Mouse (Mus musculus): Measurements from ENCODE around the gene Alk. TPM values are rescaled to one million over a fixed set of nuclear protein-coding genes. Genes with fewer than 3 reads are reported as not detected.

Alk gene
- polyA plus RNA-seq, 1 experiment, result not detected

DNA sequence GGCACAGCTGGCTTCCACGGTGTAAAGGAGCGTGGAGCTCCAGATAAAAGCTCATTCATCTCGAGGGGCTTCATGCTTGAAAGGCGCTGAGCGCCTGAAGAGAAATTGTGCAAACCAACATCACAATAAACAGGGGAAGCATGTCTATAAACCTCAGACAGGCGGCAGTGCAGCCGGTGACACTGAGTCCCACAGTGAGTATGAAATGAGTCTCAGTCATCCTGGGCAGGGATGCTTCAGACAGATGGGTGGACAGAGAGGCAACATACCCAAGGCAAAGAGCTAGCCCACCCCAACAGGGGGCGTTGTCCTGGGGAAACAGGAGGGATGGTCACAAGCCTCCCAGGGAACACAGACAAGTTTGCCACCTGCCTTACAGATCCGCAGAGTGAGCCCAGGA is 460.0 kb downstream of the Alk start:
- no peaks in the 10 kb centered on the region for H3K4me1 ChIP-seq (ENCODE audit: control insufficient read depth, insufficient read depth, low read length)
- H3K27me3 ChIP-seq (ENCODE audit: control insufficient read depth, insufficient read depth, low read length, poor library complexity, severe bottlenecking), result no peaks in the 10 kb centered on the region; the same call in 1 of the 2 replicates
- no peak for TF ChIP-seq POLR2A (IDR thresholded peaks at IDR 0.05; ENCODE audit: insufficient read depth, low read length)
- no peaks in the 10 kb centered on the region for H3K9me3 ChIP-seq (replicated peaks; ENCODE audit: control insufficient read depth, insufficient read depth, low read length, poor library complexity, severe bottlenecking)
- no peak overlapping the region for H3K9ac ChIP-seq (ENCODE audit: low read depth, poor library complexity, severe bottlenecking)
- no peak overlapping the region for H3K4me3 ChIP-seq (ENCODE audit: low read depth, low read length)
- H3K27ac ChIP-seq (ENCODE audit: insufficient read depth, low read length), result no peak overlapping the region
- no peaks in the 10 kb centered on the region for H3K36me3 ChIP-seq (ENCODE audit: control insufficient read depth, insufficient read depth, low read length, poor library complexity, severe bottlenecking)

DNA sequence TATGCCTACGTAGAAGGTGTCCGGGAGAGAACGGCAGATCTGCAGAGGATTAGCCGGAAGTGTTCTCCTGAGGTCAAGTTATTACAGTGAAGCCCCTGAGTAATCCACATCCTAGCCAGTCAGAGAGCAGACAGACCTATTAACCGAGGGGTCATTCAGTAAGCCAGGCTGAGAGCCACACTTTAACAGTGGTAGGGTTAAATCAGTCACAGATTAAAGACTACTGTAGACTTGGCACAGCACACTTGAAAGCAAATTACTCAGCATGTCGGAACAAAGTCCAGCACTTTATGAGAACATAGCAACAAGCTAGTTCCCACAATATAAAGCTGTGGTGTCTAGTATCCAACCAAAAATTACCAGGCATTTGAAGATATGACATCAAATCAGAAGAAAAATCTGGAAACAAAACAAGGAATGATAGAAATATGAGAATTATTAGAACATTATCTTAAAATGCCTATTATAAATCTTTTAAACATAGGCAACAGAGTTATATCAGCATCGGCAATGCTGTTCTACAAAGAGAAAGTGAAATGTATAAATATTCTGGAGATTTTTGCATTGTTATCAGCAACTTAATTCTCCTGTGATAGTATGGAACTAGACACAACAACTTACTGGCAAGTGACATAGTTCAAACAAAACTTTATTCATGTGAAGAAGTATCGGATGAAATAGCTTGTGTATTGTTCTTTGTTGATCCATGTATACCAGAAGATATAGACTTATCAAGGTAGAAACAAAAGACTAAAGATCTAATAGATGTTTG is 472.1 kb downstream of the Alk start:
- H3K4me3 ChIP-seq (ENCODE audit: low read depth, low read length), result no peak overlapping the region
- no peaks in the 10 kb centered on the region for H3K27me3 ChIP-seq (ENCODE audit: control insufficient read depth, insufficient read depth, low read length, poor library complexity, severe bottlenecking)
- H3K36me3 ChIP-seq (ENCODE audit: control insufficient read depth, insufficient read depth, low read length, poor library complexity, severe bottlenecking), result no peaks in the 10 kb centered on the region
- TF ChIP-seq CTCF (IDR thresholded peaks at IDR 0.05; ENCODE audit: low read depth, low read length) (no peak), EP300 (IDR thresholded peaks at IDR 0.05; ENCODE audit: insufficient read depth, low read depth, low read length) (no peak), POLR2A (IDR thresholded peaks at IDR 0.05; ENCODE audit: insufficient read depth, low read length) (no peak)
- no peak overlapping the region for H3K9ac ChIP-seq (ENCODE audit: low read depth, poor library complexity, severe bottlenecking)
- H3K9me3 ChIP-seq (replicated peaks; ENCODE audit: control insufficient read depth, insufficient read depth, low read length, poor library complexity, severe bottlenecking), result peaks cover 14% of the 10 kb centered on the region
- no peak overlapping the region for H3K27ac ChIP-seq (ENCODE audit: insufficient read depth, low read length)
- H3K4me1 ChIP-seq (ENCODE audit: control insufficient read depth, insufficient read depth, low read length), result no peaks in the 10 kb centered on the region

GRCm38 (mm10) chr17:72121660-72122059 is 482.8 kb downstream of the Alk start:
- H3K4me1 ChIP-seq (ENCODE audit: control insufficient read depth, insufficient read depth, low read length), result no peaks in the 10 kb centered on the region
- no peak overlapping the region for H3K27ac ChIP-seq (ENCODE audit: insufficient read depth, low read length)
- no peak overlapping the region for H3K9ac ChIP-seq (ENCODE audit: low read depth, poor library complexity, severe bottlenecking)
- no peaks in the 10 kb centered on the region for H3K9me3 ChIP-seq (replicated peaks; ENCODE audit: control insufficient read depth, insufficient read depth, low read length, poor library complexity, severe bottlenecking)
- no peaks in the 10 kb centered on the region for H3K27me3 ChIP-seq (ENCODE audit: control insufficient read depth, insufficient read depth, low read length, poor library complexity, severe bottlenecking)
- H3K4me3 ChIP-seq (ENCODE audit: low read depth, low read length), result no peak overlapping the region
- TF ChIP-seq POLR2A (IDR thresholded peaks at IDR 0.05; ENCODE audit: insufficient read depth, low read length), result no peak
- no peak for TF ChIP-seq EP300 (IDR thresholded peaks at IDR 0.05; ENCODE audit: insufficient read depth, low read depth, low read length)
- TF ChIP-seq CTCF (IDR thresholded peaks at IDR 0.05; ENCODE audit: low read depth, low read length), result no peak
- no peaks in the 10 kb centered on the region for H3K36me3 ChIP-seq (ENCODE audit: control insufficient read depth, insufficient read depth, low read length, poor library complexity, severe bottlenecking)

GRCm38 (mm10) chr17:72120278-72120677 is 484.1 kb downstream of the Alk start:
- no peak overlapping the region for H3K4me3 ChIP-seq (ENCODE audit: low read depth, low read length)
- H3K9me3 ChIP-seq (replicated peaks; ENCODE audit: control insufficient read depth, insufficient read depth, low read length, poor library complexity, severe bottlenecking), result no peaks in the 10 kb centered on the region
- no peak overlapping the region for H3K27ac ChIP-seq (ENCODE audit: insufficient read depth, low read length)
- no peak for TF ChIP-seq EP300 (IDR thresholded peaks at IDR 0.05; ENCODE audit: insufficient read depth, low read depth, low read length)
- TF ChIP-seq POLR2A (IDR thresholded peaks at IDR 0.05; ENCODE audit: insufficient read depth, low read length), result no peak
- no peak for TF ChIP-seq CTCF (IDR thresholded peaks at IDR 0.05; ENCODE audit: low read depth, low read length)
- no peaks in the 10 kb centered on the region for H3K27me3 ChIP-seq (ENCODE audit: control insufficient read depth, insufficient read depth, low read length, poor library complexity, severe bottlenecking)
- no peaks in the 10 kb centered on the region for H3K36me3 ChIP-seq (ENCODE audit: control insufficient read depth, insufficient read depth, low read length, poor library complexity, severe bottlenecking)
- H3K4me1 ChIP-seq (ENCODE audit: control insufficient read depth, insufficient read depth, low read length), result no peaks in the 10 kb centered on the region
- no peak overlapping the region for H3K9ac ChIP-seq (ENCODE audit: low read depth, poor library complexity, severe bottlenecking)

DNA sequence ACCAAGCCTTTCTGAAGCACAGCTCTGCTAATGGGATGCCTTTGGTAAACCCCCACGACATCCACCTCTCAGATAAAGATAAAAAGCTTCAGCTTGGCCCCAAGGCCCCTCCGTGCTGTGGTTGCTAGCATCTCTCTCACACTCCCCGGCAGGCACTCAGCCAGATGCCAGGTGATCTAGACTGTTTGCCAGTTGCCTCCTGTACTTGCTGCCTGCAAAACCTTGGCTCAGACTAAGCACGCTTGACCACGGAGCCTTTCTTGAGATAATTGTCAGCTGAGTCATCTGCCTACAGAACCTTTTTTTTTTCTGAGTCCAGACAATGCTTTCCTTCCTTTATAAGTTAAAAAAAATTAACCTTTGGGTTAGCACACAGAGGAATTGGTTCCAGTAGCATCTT is 486.1 kb downstream of the Alk start:
- Histone ChIP-seq H3K27me3 (ENCODE audit: control insufficient read depth, insufficient read depth, low read length, poor library complexity, severe bottlenecking) (no peaks in the 10 kb centered on the region), H3K9me3 (replicated peaks; ENCODE audit: control insufficient read depth, insufficient read depth, low read length, poor library complexity, severe bottlenecking) (no peaks in the 10 kb centered on the region), H3K36me3 (ENCODE audit: control insufficient read depth, insufficient read depth, low read length, poor library complexity, severe bottlenecking) (no peaks in the 10 kb centered on the region), H3K4me3 (ENCODE audit: low read depth, low read length) (no peak overlapping the region), H3K4me1 (ENCODE audit: control insufficient read depth, insufficient read depth, low read length) (no peaks in the 10 kb centered on the region), H3K9ac (ENCODE audit: low read depth, poor library complexity, severe bottlenecking) (no peak overlapping the region), H3K27ac (ENCODE audit: insufficient read depth, low read length) (no peak overlapping the region)
- TF ChIP-seq EP300 (IDR thresholded peaks at IDR 0.05; ENCODE audit: insufficient read depth, low read depth, low read length) (no peak), CTCF (IDR thresholded peaks at IDR 0.05; ENCODE audit: low read depth, low read length) (no peak), POLR2A (IDR thresholded peaks at IDR 0.05; ENCODE audit: insufficient read depth, low read length) (no peak)

DNA sequence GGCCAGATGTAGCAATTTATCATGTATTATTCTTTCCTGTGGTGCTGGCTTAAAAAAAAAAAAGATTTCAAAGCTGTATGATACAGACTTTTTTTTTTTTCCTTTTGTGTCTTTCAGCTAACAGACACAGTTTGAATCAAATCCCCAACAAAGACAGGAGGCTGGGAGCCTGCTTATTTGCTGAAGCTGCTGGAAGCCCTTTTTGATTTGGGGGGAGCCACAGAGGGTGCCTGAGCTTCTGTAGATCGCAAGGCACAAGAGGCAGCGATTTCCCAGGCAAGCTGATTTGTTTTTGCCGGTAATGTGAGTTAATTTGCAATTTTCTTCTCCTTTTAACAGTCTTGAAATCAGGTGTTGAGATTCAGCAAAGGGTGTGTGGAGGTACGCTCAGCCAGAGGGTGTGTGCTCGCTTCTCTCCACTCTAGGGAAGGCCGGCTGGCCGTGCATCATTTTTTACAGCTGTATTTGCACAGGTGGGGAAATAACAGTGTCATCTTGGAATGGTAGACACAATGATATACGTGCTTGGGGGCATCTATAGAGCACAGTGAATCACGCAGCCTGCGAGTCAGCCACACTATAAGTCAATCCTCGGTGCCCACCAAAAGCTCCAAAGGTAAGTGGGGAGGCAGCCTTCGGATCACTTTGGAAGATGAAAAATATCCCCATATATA is 489.0 kb downstream of the Alk start:
- no peaks in the 10 kb centered on the region for H3K4me1 ChIP-seq (ENCODE audit: control insufficient read depth, insufficient read depth, low read length)
- no peaks in the 10 kb centered on the region for H3K27me3 ChIP-seq (ENCODE audit: control insufficient read depth, insufficient read depth, low read length, poor library complexity, severe bottlenecking)
- no peak overlapping the region for H3K4me3 ChIP-seq (ENCODE audit: low read depth, low read length)
- TF ChIP-seq EP300 (IDR thresholded peaks at IDR 0.05; ENCODE audit: insufficient read depth, low read depth, low read length), result no peak
- no peak for TF ChIP-seq POLR2A (IDR thresholded peaks at IDR 0.05; ENCODE audit: insufficient read depth, low read length)
- TF ChIP-seq CTCF (IDR thresholded peaks at IDR 0.05; ENCODE audit: low read depth, low read length), result no peak
- H3K9ac ChIP-seq (ENCODE audit: low read depth, poor library complexity, severe bottlenecking), result no peak overlapping the region
- no peaks in the 10 kb centered on the region for H3K36me3 ChIP-seq (ENCODE audit: control insufficient read depth, insufficient read depth, low read length, poor library complexity, severe bottlenecking)
- no peaks in the 10 kb centered on the region for H3K9me3 ChIP-seq (replicated peaks; ENCODE audit: control insufficient read depth, insufficient read depth, low read length, poor library complexity, severe bottlenecking)
- H3K27ac ChIP-seq (ENCODE audit: insufficient read depth, low read length), result no peak overlapping the region
